Mouse (Mus musculus) stomach, embryonic 15.5 days (tissue): Measurements from ENCODE around the gene Zfp740. TPM values are rescaled to one million over a fixed set of nuclear protein-coding genes. Genes with fewer than 3 reads are reported as not detected.

Experiments
- ATAC-seq: fragments of 200-750 bp; cut with Nextera tagmentation; 2 replicates; pipeline ENCODE4 v1.8.0; 2017; ENCODE audit warnings: low read depth, moderate number of reproducible peaks, moderate TSS enrichment; ENCODE audit not compliant: insufficient read depth, low FRiP score
- H3K27ac ChIP-seq: fragments of 300-500 bp; sonication (generic); 2 replicates; pipeline ENCODE4 v1.5.1; 2015; ENCODE audit warnings: mild to moderate bottlenecking, inconsistent platforms
- H3K27me3 ChIP-seq: fragments of 300-500 bp; sonication (generic); replicated peaks from 2 replicates; pipeline ENCODE4 v1.6.1; 2015; ENCODE audit warnings: inconsistent platforms
- H3K36me3 ChIP-seq: fragments of 300-500 bp; sonication (generic); 2 replicates; pipeline ENCODE4 v1.6.1; 2015; ENCODE audit warnings: inconsistent platforms
- H3K4me1 ChIP-seq: fragments of 300-500 bp; sonication (generic); 2 replicates; pipeline ENCODE4 v1.6.1; 2015; ENCODE audit warnings: inconsistent platforms
- H3K4me2 ChIP-seq: fragments of 300-500 bp; sonication (generic); 2 replicates; pipeline ENCODE4 v1.6.1; 2015; ENCODE audit warnings: mild to moderate bottlenecking, inconsistent platforms
- H3K4me3 ChIP-seq: fragments of 300-500 bp; sonication (generic); replicated peaks from 2 replicates; pipeline ENCODE4 v1.5.1; 2015; ENCODE audit warnings: inconsistent platforms
- H3K9ac ChIP-seq: fragments of 300-500 bp; sonication (generic); 2 replicates; pipeline ENCODE4 v1.6.1; 2015; ENCODE audit warnings: inconsistent platforms
- H3K9me3 ChIP-seq: fragments of 300-500 bp; sonication (generic); 2 replicates; pipeline ENCODE4 v1.6.1; 2016; ENCODE audit warnings: inconsistent platforms
- WGBS: fragments of 180-500 bp; shearing (Covaris S2); methylation state at CpG from one replicate; pipeline ENCODE4 v1.1.7; 2015; 5-methylcytosine and 5-hydroxymethylcytosine counted together
- polyA plus RNA-seq: library from polyadenylated mRNA; unstranded; fragments of >200 nt; fragmentation: Nextera tagmentation; extraction: Ambion mirVana; gene quantifications from 2 replicates; pipeline ENCODE4 v1.2.1, GENCODE M21; 2015

Zfp740 gene
- polyA plus RNA-seq, 1 experiment from 2014 or later, result 44.5 TPM

GRCm38 (mm10) chr15:102245891-102246741 lies 43.1 kb downstream of the Zfp740 start:
- Histone ChIP-seq H3K27ac (peak overlapping the region; percentile 100), H3K27me3 (no peaks in the 10 kb centered on the region), H3K36me3 (0 out of 2 replicates have a peak, but pooled peaks cover 3% of the 10 kb centered on the region), H3K9ac (peak overlapping the region; percentile 65), H3K4me3 (peak overlapping the region; percentile 64), H3K9me3 (no peaks in the 10 kb centered on the region), H3K4me2 (peak overlapping the region; percentile 92), H3K4me1 (peaks cover 57% of the 10 kb centered on the region)
- WGBS, result under 1% methylated on average over 41 of the region's 44 CpGs
- ATAC-seq, result peak; percentile 56

GRCm38 (mm10) chr15:102246866-102247251 lies 43.8 kb downstream of the Zfp740 start:
- Histone ChIP-seq H3K27ac (peak overlapping the region; percentile 100), H3K4me2 (peak overlapping the region; percentile 92), H3K27me3 (no peaks in the 10 kb centered on the region), H3K4me3 (peak overlapping the region; percentile 64), H3K9ac (0 out of 2 replicates have a peak overlapping the region, but pooled peaks have one; percentile 65), H3K36me3 (0 out of 2 replicates have a peak, but pooled peaks cover under 1% of the 10 kb centered on the region), H3K4me1 (peaks cover 57% of the 10 kb centered on the region), H3K9me3 (no peaks in the 10 kb centered on the region)
- ATAC-seq, result peak; percentile 76
- under 1% methylated on average over 32 of the region's 35 CpGs for WGBS

GRCm38 (mm10) chr15:102247252-102248130 lies 44.4 kb downstream of the Zfp740 start:
- Histone ChIP-seq H3K4me1 (peaks cover 56% of the 10 kb centered on the region), H3K27ac (peak overlapping the region; percentile 100), H3K4me3 (peak overlapping the region; percentile 64), H3K9me3 (no peaks in the 10 kb centered on the region), H3K27me3 (no peaks in the 10 kb centered on the region), H3K4me2 (peak overlapping the region; percentile 92), H3K36me3 (no peaks in the 10 kb centered on the region), H3K9ac (peak overlapping the region; percentile 39)
- peak; percentile 51 for ATAC-seq
- WGBS, result under 1% methylated on average over 57 of the region's 65 CpGs

- peaks cover 48% of the 10 kb centered on the region for H3K4me1 ChIP-seq
Measured at GRCm38 (mm10) chr15:102248131-102248811, 45.2 kb downstream of the Zfp740 start.

DNA sequence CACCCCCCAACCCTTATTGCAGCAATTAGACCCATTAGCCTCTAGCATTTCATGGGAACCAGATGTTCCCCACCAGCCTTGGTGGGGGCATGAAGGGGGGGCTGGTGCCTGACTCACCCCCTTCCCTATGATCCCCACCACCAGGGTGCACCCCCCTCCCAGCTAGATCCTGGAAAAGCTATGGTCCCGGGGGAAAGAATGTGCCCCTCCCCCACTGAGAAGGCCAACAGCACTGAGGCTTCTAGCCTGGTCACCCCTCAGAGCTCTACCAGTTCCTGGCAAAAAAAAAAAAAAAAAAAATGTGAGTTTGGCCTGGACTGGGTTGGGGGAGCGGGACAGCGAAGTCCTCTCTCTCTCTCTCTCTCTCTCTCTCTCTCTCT lies 45.8 kb downstream of the Zfp740 start:
- H3K27ac ChIP-seq, result peak overlapping the region; percentile 100
- WGBS, result 9% methylated on average over 3 of the region's 3 CpGs

More at GRCm38 (mm10) chr15:102248131-102248811, 45.2 kb downstream of the Zfp740 start:
- Histone ChIP-seq H3K4me3 (peak overlapping the region; percentile 64), H3K9me3 (no peaks in the 10 kb centered on the region), H3K27ac (peak overlapping the region; percentile 100), H3K9ac (peak overlapping the region; percentile 39; the same call in 1 of the 2 replicates), H3K27me3 (no peaks in the 10 kb centered on the region), H3K4me2 (peak overlapping the region; percentile 92), H3K36me3 (no peaks in the 10 kb centered on the region)
- 9% methylated on average over 8 of the region's 8 CpGs for WGBS
- ATAC-seq, result no peak

GRCm38 (mm10) chr15:102249251-102249691 lies 46.2 kb downstream of the Zfp740 start:
- WGBS, result 4% methylated on average over 13 of the region's 13 CpGs

More for the DNA sequence above, 45.8 kb downstream of the Zfp740 start:
- Histone ChIP-seq H3K4me3 (peak overlapping the region; percentile 14), H3K36me3 (no peaks in the 10 kb centered on the region), H3K4me1 (peaks cover 43% of the 10 kb centered on the region), H3K4me2 (peak overlapping the region; percentile 92), H3K9ac (0 out of 2 replicates have a peak overlapping the region, but pooled peaks have one; percentile 19), H3K27me3 (no peaks in the 10 kb centered on the region), H3K9me3 (no peaks in the 10 kb centered on the region)
- ATAC-seq, result no peak

GRCm38 (mm10) chr15:102249967-102250366 lies 46.9 kb downstream of the Zfp740 start:
- ATAC-seq, result no peak
- Histone ChIP-seq H3K36me3 (no peaks in the 10 kb centered on the region), H3K27ac (peak overlapping the region; percentile 100), H3K27me3 (no peaks in the 10 kb centered on the region), H3K4me1 (peaks cover 33% of the 10 kb centered on the region), H3K4me3 (peak overlapping the region; percentile 25; the same call in 1 of the 2 replicates), H3K9me3 (no peaks in the 10 kb centered on the region), H3K4me2 (peak overlapping the region; percentile 92; the same call in 1 of the 2 replicates), H3K9ac (no peak overlapping the region)
- WGBS, result 49% methylated on average over 9 of the region's 9 CpGs

More at GRCm38 (mm10) chr15:102249251-102249691, 46.2 kb downstream of the Zfp740 start:
- ATAC-seq, result no peak
- H3K27me3 ChIP-seq, result no peaks in the 10 kb centered on the region
- H3K9me3 ChIP-seq, result no peaks in the 10 kb centered on the region
- peak overlapping the region; percentile 100 for H3K27ac ChIP-seq
- no peaks in the 10 kb centered on the region for H3K36me3 ChIP-seq
- H3K9ac ChIP-seq, result no peak overlapping the region
- peaks cover 38% of the 10 kb centered on the region for H3K4me1 ChIP-seq
- H3K4me2 ChIP-seq, result peak overlapping the region; percentile 92
- H3K4me3 ChIP-seq, result peak overlapping the region; percentile 25

DNA sequence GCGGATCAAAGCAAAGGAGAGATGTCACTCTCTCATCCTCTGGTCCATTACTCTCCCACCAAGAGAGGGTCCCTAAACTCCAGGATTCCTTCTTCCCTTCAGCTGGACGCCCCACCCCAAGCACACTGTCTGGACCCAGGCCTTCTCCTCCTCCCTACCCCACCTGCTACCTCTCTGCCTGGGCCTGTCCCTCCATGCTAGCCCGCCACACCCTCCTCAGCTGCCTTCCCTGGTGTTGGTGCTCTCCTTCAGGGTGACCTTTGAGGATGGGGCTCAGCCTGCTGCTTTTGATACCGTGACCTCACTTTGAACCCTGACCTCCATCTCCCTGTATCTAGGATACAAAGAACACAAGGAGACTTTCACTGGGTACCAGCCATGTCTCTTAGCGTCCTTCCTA lies 47.5 kb downstream of the Zfp740 start:
- Histone ChIP-seq H3K27ac (peak overlapping the region; percentile 100), H3K4me1 (peaks cover 28% of the 10 kb centered on the region)

DNA sequence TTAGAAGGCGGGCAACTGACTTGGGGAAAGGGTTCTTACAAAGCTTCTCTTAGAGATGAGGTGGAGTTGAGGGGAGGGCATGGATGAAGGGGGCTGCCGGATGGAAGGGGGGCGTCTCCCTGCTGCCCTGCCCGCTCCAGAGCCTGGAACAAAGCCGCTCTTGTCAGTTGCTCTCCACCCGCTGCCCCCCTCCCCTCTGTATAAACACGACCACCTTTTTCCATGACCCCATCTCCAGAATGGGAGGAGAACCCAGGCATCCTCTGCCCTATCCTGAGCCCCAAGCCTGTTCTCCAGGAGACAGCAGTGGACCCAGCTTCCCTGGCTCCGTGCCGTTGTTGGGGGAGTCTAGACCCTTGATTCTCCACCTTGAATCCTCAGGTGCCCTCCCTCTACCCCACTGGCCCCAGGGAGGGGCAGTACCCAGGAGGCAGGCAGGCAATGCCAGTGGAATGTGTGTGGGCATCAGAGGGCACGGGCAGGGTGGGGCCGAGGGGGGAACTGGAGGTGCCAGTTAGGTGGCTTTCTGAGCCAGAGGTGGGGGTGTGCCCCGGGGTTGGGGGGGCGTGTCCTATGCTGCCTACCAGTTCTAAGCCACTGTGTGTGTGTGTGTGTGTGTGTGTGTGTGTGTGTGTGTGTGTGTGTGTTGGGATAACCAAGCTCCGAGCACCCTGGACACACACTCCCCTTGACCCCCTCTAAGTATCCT lies 52.7 kb downstream of the Zfp740 start:
- H3K4me3 ChIP-seq, result peak overlapping the region; percentile 64
- peak overlapping the region; percentile 90 for H3K4me2 ChIP-seq
- 0 out of 2 replicates have a peak overlapping the region, but pooled peaks have one; percentile 6 for H3K9ac ChIP-seq
- H3K4me1 ChIP-seq, result peaks cover 31% of the 10 kb centered on the region
- ATAC-seq, result no peak
- no peaks in the 10 kb centered on the region for H3K36me3 ChIP-seq
- peak overlapping the region; percentile 35; the same call in 1 of the 2 replicates for H3K27ac ChIP-seq
- WGBS, result 44% methylated on average over 14 of the region's 14 CpGs
- H3K27me3 ChIP-seq, result 0 out of 2 replicates have a peak, but pooled peaks cover 3% of the 10 kb centered on the region
- no peaks in the 10 kb centered on the region for H3K9me3 ChIP-seq

More for the DNA sequence above, 47.5 kb downstream of the Zfp740 start:
- 63% methylated on average over 5 of the region's 5 CpGs for WGBS
- Histone ChIP-seq H3K27me3 (no peaks in the 10 kb centered on the region), H3K4me3 (no peak overlapping the region), H3K36me3 (no peaks in the 10 kb centered on the region), H3K4me2 (no peak overlapping the region; the same call in 1 of the 2 replicates), H3K9me3 (no peaks in the 10 kb centered on the region), H3K9ac (no peak overlapping the region)
- no peak for ATAC-seq

DNA sequence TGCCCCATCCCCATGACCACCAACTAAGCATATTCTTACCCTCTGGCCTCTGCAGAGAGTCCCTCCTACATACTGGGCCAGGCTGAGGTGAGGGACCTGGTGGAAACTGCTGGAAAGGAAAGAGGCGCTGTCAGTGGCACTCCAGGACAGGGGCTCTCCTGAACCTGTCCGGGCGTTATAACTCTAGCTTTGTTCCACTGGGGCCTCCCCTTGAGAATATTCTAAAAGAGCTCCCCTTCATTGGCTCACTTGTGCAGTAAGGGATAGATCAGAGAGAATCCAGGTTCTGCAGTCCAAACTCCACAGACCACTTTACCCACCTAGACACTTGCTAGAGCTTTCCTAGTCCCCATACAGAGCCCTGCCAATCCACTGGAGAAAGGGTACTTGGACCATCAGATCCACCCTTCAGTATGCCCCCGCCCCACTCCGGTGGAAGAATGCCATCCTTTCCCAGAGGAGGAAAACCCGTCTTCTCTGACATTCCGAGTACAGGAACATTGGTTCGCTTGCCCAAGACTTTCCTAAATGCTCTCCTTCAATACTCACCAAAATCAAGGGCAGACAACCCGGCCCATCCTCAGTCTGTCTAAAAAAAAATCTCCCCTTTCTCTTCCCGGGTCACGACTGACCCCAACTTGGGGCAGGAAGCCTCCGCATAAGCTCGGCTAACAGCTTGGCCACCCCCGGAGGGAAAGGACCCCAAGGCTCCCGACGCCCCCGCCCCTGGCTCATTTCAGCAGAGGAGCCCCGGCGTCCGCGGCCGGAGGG lies 53.6 kb downstream of the Zfp740 start:
- 12% methylated on average over 22 of the region's 22 CpGs for WGBS
- Histone ChIP-seq H3K4me3 (peak overlapping the region; percentile 64), H3K36me3 (no peaks in the 10 kb centered on the region), H3K9me3 (no peaks in the 10 kb centered on the region), H3K27ac (peak overlapping the region; percentile 86), H3K9ac (peak overlapping the region; percentile 29), H3K4me1 (peaks cover 31% of the 10 kb centered on the region), H3K4me2 (peak overlapping the region; percentile 90), H3K27me3 (0 out of 2 replicates have a peak, but pooled peaks cover 3% of the 10 kb centered on the region)
- no peak for ATAC-seq
